Mouse (Mus musculus) MEL (cell line): ENCODE measurements around the gene Itgae.

Source experiments
- CHD2 ChIP-seq: IDR thresholded peaks from 2 replicates; pipeline ENCODE4 v1.6.1; 2011; ENCODE audit warnings: low read length, improper control_type of control experiment
- ELF1 ChIP-seq: IDR thresholded peaks from 2 replicates; pipeline ENCODE4 v1.6.1; 2014; ENCODE audit warnings: low read depth, mild to moderate bottlenecking, inconsistent platforms, low read length, improper control_type of control experiment, moderate library complexity
- EP300 ChIP-seq, 2 experiments: IDR thresholded peaks; 2 replicates each; pipeline ENCODE4 v1.6.1; 2011; ENCODE audit warnings: improper control_type of control experiment in 2 of 2, low read length in 2 of 2, low read depth in 1 of 2, mild to moderate bottlenecking in 1 of 2
- ETS1 ChIP-seq: IDR thresholded peaks from 2 replicates; pipeline ENCODE4 v1.6.1; 2012; ENCODE audit warnings: low read depth, mild to moderate bottlenecking, inconsistent platforms, low read length, improper control_type of control experiment, moderate library complexity
- KAT2A ChIP-seq: conservative IDR thresholded peaks from 2 replicates; pipeline ENCODE4 v1.6.1; 2012; ENCODE audit warnings: low read depth, low read length, improper control_type of control experiment, inconsistent platforms
- MAFK ChIP-seq: IDR thresholded peaks from 2 replicates; pipeline ENCODE4 v1.6.1; 2011; ENCODE audit warnings: low read depth, mild to moderate bottlenecking, low read length, improper control_type of control experiment, borderline replicate concordance
- NRF1 ChIP-seq: IDR thresholded peaks from 2 replicates; pipeline ENCODE4 v1.6.1; 2014; ENCODE audit warnings: low read depth, mild to moderate bottlenecking, inconsistent platforms, low read length, improper control_type of control experiment, moderate library complexity; ENCODE audit not compliant: poor library complexity, insufficient read depth, severe bottlenecking
- POLR2A ChIP-seq, 2 experiments: IDR thresholded peaks; 2 replicates each; pipeline ENCODE4 v1.6.1; 2011 to 2012; ENCODE audit warnings: low read length in 2 of 2, mild to moderate bottlenecking in 2 of 2, control low read depth in 1 of 2, improper control_type of control experiment in 1 of 2, low read depth in 1 of 2, moderate library complexity in 1 of 2; ENCODE audit not compliant: control insufficient read depth in 1 of 2, insufficient read depth in 1 of 2, poor library complexity in 1 of 2
- POLR2AphosphoS2 ChIP-seq: IDR thresholded peaks from 2 replicates; pipeline ENCODE4 v1.6.1; 2011; ENCODE audit warnings: low read length, improper control_type of control experiment
- TAL1 ChIP-seq: IDR thresholded peaks from 2 replicates; pipeline ENCODE4 v1.6.1; 2012; ENCODE audit warnings: mild to moderate bottlenecking, inconsistent platforms, low read length, moderate library complexity, mixed read lengths
- USF1 ChIP-seq: IDR thresholded peaks from 2 replicates; pipeline ENCODE4 v1.6.1; 2014; ENCODE audit warnings: low read depth, mild to moderate bottlenecking, inconsistent platforms, low read length, improper control_type of control experiment, moderate library complexity

GRCm38 (mm10) chr11:73078615-73079014, 11.8 kb upstream of the Itgae start:
- TF ChIP-seq USF1 (no peak), EP300 (IDR thresholded peaks at IDR 0.05; ENCODE audit: low read depth in 1 of 2, low read length in 2 of 2) (no peak), POLR2AphosphoS2 (no peak), ELF1 (no peak), POLR2A (IDR thresholded peaks at IDR 0.05; ENCODE audit: control insufficient read depth in 1 of 2, insufficient read depth in 1 of 2, low read depth in 1 of 2, low read length in 2 of 2, poor library complexity in 1 of 2) (no peak), TAL1 (no peak), MAFK (no peak), NRF1 (no peak), ETS1 (no peak), KAT2A (no peak), CHD2 (no peak)
